Mouse (Mus musculus): ENCODE measurements around the gene Fam166b. TPM values are rescaled to one million over a fixed set of nuclear protein-coding genes. Genes with fewer than 3 reads are reported as not detected.

Fam166b gene
- polyA plus RNA-seq, 1 experiment = 0.06 TPM

- no peak overlapping the region for H3ac ChIP-seq (ENCODE audit: control insufficient read depth, insufficient read length, low read depth)
- no peaks in the 10 kb centered on the region for H3K27me3 ChIP-seq (ENCODE audit: control insufficient read depth, insufficient read depth, insufficient read length)
- no peak overlapping the region for H3K4me3 ChIP-seq (ENCODE audit: insufficient read depth, poor library complexity, severe bottlenecking)
- TF ChIP-seq MYOG (IDR thresholded peaks at IDR 0.05; ENCODE audit: control insufficient read depth, extremely low read depth, insufficient read length) (no peak), MAX (IDR thresholded peaks at IDR 0.05) (no peak), CEBPB (IDR thresholded peaks at IDR 0.05; ENCODE audit: low read depth) (no peak), USF1 (IDR thresholded peaks at IDR 0.05; ENCODE audit: low read depth) (no peak), MYOD1 (IDR thresholded peaks at IDR 0.05; ENCODE audit: control insufficient read depth, insufficient read length, low read depth) (no peak)
- no peaks in the 10 kb centered on the region for H3K79me3 ChIP-seq (ENCODE audit: low read depth)
- H3K36me3 ChIP-seq (ENCODE audit: control insufficient read depth, insufficient read depth) = no peaks in the 10 kb centered on the region
- H3K79me2 ChIP-seq (ENCODE audit: control insufficient read depth, insufficient read depth) = no peaks in the 10 kb centered on the region
Observed at GRCm38 (mm10) chr4:43466872-43467271, 37.9 kb upstream of the Fam166b start.

DNA sequence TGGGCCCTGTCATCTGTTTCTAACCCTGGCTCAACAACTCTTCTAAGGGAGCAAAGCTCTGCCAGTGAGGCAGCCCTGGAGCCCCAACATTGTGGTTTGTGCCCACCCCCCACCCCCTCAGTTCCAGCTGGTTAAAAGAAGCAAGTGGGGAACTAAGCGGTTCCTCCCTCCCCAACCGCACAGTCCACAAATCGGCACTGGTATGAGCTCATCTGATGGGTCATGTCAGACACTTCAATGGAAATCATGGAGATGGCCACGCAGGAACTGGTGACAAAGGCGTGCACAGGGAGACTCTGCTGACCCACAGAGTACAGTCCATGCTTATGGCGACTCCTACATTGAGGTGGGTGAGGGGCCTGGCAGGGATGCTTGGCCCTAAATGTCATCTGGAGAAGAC lies 37.0 kb upstream of the Fam166b start:
- no peak overlapping the region for H3K4me3 ChIP-seq (ENCODE audit: insufficient read depth, poor library complexity, severe bottlenecking)
- H3K79me3 ChIP-seq (ENCODE audit: low read depth) = no peaks in the 10 kb centered on the region
- no peak for TF ChIP-seq CTCF (IDR thresholded peaks at IDR 0.05; ENCODE audit: control insufficient read depth, insufficient read depth, insufficient read length)
- no peaks in the 10 kb centered on the region for H3K79me2 ChIP-seq (ENCODE audit: control insufficient read depth, insufficient read depth)
- H3ac ChIP-seq (ENCODE audit: control insufficient read depth, insufficient read length, low read depth) = no peak overlapping the region
- H3K36me3 ChIP-seq (ENCODE audit: control insufficient read depth, insufficient read depth) = no peaks in the 10 kb centered on the region
- no peaks in the 10 kb centered on the region for H3K27me3 ChIP-seq (ENCODE audit: control insufficient read depth, insufficient read depth, insufficient read length)

GRCm38 (mm10) chr4:43463102-43463501 lies 34.2 kb upstream of the Fam166b start:
- no peaks in the 10 kb centered on the region for H3K36me3 ChIP-seq (ENCODE audit: control insufficient read depth, insufficient read depth)
- H3ac ChIP-seq (ENCODE audit: control insufficient read depth, insufficient read length, low read depth) = no peak overlapping the region
- TF ChIP-seq MYOG (IDR thresholded peaks at IDR 0.05; ENCODE audit: control insufficient read depth, extremely low read depth, insufficient read length) = no peak
- no peak for TF ChIP-seq MAX (IDR thresholded peaks at IDR 0.05)
- no peak for TF ChIP-seq CEBPB (IDR thresholded peaks at IDR 0.05; ENCODE audit: low read depth)
- TF ChIP-seq FOSL1 (IDR thresholded peaks at IDR 0.05; ENCODE audit: insufficient read depth, low read length, poor library complexity, severe bottlenecking) = no peak
- TF ChIP-seq CTCF (IDR thresholded peaks at IDR 0.05; ENCODE audit: control insufficient read depth, insufficient read depth, insufficient read length) = no peak
- TF ChIP-seq MYOD1 (IDR thresholded peaks at IDR 0.05; ENCODE audit: control insufficient read depth, insufficient read length, low read depth) = no peak
- no peak for TF ChIP-seq USF1 (IDR thresholded peaks at IDR 0.05; ENCODE audit: low read depth)
- H3K4me3 ChIP-seq (ENCODE audit: insufficient read depth, poor library complexity, severe bottlenecking) = no peak overlapping the region
- H3K27me3 ChIP-seq (ENCODE audit: control insufficient read depth, insufficient read depth, insufficient read length) = no peaks in the 10 kb centered on the region
- H3K79me2 ChIP-seq (ENCODE audit: control insufficient read depth, insufficient read depth) = no peaks in the 10 kb centered on the region
- no peaks in the 10 kb centered on the region for H3K79me3 ChIP-seq (ENCODE audit: low read depth)

DNA sequence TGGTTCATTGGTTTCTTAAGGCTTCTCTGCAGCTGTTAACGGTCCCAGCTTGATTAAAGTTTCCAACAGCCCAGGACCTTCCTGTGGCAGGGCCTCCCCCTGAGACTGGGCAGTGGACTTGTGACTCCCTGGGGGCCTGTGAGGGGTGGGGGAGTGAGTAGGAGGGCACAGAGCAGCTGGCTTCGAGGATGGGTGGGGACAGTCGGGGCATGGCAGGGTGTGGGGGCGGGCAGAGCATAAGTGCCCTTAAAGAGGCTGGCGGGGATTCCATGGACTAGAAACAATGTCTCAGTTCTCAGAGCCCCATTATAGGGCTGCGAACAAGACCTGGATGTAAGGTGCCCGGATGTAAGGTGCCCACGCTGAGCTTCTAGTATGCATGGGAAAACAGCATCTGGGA lies 28.2 kb upstream of the Fam166b start:
- H3ac ChIP-seq (ENCODE audit: control insufficient read depth, insufficient read length, low read depth) = no peak overlapping the region
- no peak overlapping the region for H3K4me3 ChIP-seq (ENCODE audit: insufficient read depth, poor library complexity, severe bottlenecking)
- TF ChIP-seq CTCF (IDR thresholded peaks at IDR 0.05; ENCODE audit: control insufficient read depth, insufficient read depth, insufficient read length) (no peak), MYOD1 (IDR thresholded peaks at IDR 0.05; ENCODE audit: control insufficient read depth, insufficient read length, low read depth) (no peak), MAX (IDR thresholded peaks at IDR 0.05) (no peak), USF1 (IDR thresholded peaks at IDR 0.05; ENCODE audit: low read depth) (no peak), MYOG (IDR thresholded peaks at IDR 0.05; ENCODE audit: control insufficient read depth, extremely low read depth, insufficient read length) (no peak), FOSL1 (IDR thresholded peaks at IDR 0.05; ENCODE audit: insufficient read depth, low read length, poor library complexity, severe bottlenecking) (no peak), CEBPB (IDR thresholded peaks at IDR 0.05; ENCODE audit: low read depth) (no peak)
- peaks cover 4% of the 10 kb centered on the region for H3K27me3 ChIP-seq (ENCODE audit: control insufficient read depth, insufficient read depth, insufficient read length)
- H3K79me3 ChIP-seq (ENCODE audit: low read depth) = no peaks in the 10 kb centered on the region
- no peaks in the 10 kb centered on the region for H3K79me2 ChIP-seq (ENCODE audit: control insufficient read depth, insufficient read depth)
- H3K36me3 ChIP-seq (ENCODE audit: control insufficient read depth, insufficient read depth) = no peaks in the 10 kb centered on the region

DNA sequence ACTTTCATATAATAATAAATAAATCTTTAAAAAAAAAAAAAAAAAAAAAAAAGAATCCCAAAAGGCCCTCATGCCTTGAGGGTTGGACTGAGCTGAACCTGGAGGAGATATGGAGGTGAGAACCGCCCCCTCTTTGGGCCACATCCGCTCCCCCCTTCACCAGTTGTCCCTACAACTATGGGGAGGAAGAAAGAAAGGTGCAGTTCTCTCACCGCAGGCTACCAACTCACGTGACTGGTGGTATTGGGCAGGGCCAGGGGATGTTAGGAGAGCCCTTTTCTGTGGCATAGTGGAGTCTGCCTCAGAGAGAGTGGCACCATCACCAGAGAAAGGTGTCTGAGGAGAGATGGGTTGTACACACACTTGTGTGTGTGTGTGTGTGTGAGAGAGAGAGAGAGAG lies 27.5 kb upstream of the Fam166b start:
- H3ac ChIP-seq (ENCODE audit: control insufficient read depth, insufficient read length, low read depth) = no peak overlapping the region
- TF ChIP-seq CEBPB (IDR thresholded peaks at IDR 0.05; ENCODE audit: low read depth) (no peak), FOSL1 (IDR thresholded peaks at IDR 0.05; ENCODE audit: insufficient read depth, low read length, poor library complexity, severe bottlenecking) (no peak), MYOG (IDR thresholded peaks at IDR 0.05; ENCODE audit: control insufficient read depth, extremely low read depth, insufficient read length) (no peak), USF1 (IDR thresholded peaks at IDR 0.05; ENCODE audit: low read depth) (no peak), MYOD1 (IDR thresholded peaks at IDR 0.05; ENCODE audit: control insufficient read depth, insufficient read length, low read depth) (no peak), CTCF (IDR thresholded peaks at IDR 0.05; ENCODE audit: control insufficient read depth, insufficient read depth, insufficient read length) (no peak), MAX (IDR thresholded peaks at IDR 0.05) (no peak)
- no peaks in the 10 kb centered on the region for H3K36me3 ChIP-seq (ENCODE audit: control insufficient read depth, insufficient read depth)
- H3K4me3 ChIP-seq (ENCODE audit: insufficient read depth, poor library complexity, severe bottlenecking) = no peak overlapping the region
- peaks cover 4% of the 10 kb centered on the region for H3K27me3 ChIP-seq (ENCODE audit: control insufficient read depth, insufficient read depth, insufficient read length)
- no peaks in the 10 kb centered on the region for H3K79me2 ChIP-seq (ENCODE audit: control insufficient read depth, insufficient read depth)
- no peaks in the 10 kb centered on the region for H3K79me3 ChIP-seq (ENCODE audit: low read depth)

DNA sequence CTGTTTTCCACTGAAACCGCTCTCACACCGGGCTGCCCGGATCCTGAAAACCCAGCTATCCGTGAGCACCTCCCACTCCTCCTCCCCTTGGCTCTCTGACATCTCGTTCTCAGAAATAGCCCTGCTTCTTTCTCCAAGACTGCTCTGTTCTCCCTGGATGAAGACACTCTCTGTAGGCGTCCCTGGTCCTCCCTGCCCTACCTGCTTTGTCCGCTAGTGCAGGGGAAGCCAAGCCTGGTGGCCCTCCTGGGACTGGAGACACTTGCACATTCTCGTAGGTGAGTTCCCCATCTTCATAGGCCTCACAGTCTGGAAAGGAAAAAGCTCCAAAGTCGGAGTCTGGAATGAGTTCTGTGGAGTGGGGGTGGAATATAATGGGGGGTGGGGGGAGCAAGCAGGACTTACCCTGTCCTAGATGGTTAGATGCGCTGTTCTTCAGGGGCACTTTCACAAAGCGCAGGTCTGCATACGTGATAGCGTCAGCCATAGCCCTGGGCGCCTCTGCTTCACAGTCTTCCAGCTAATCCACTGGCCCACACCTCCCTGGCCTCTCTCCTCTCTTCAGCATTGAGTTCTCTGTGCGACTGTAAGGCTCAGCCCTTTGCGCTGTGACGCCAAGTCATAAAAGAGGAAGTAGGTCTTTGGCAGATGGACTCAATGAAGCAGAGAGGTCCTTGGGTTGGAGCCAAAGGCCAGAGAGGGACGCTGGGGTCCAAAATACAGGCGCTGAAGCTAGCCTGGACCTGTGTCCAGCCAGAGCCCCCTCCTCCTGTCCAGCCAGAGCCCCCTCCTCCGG lies 25.3 kb upstream of the Fam166b start, which contains the start of gene Cd72:
Cd72 (minus strand) TSS at position 588 of the 796 bp plus-strand sequence.
- no peak for TF ChIP-seq CEBPB (IDR thresholded peaks at IDR 0.05; ENCODE audit: low read depth)
- TF ChIP-seq FOSL1 (IDR thresholded peaks at IDR 0.05; ENCODE audit: insufficient read depth, low read length, poor library complexity, severe bottlenecking) = no peak
- no peak for TF ChIP-seq MYOD1 (IDR thresholded peaks at IDR 0.05; ENCODE audit: control insufficient read depth, insufficient read length, low read depth)
- TF ChIP-seq USF1 (IDR thresholded peaks at IDR 0.05; ENCODE audit: low read depth) = no peak
- TF ChIP-seq MYOG (IDR thresholded peaks at IDR 0.05; ENCODE audit: control insufficient read depth, extremely low read depth, insufficient read length) = no peak
- no peak for TF ChIP-seq CTCF (IDR thresholded peaks at IDR 0.05; ENCODE audit: control insufficient read depth, insufficient read depth, insufficient read length)
- TF ChIP-seq MAX (IDR thresholded peaks at IDR 0.05) = no peak
- H3K79me3 ChIP-seq (ENCODE audit: low read depth) = no peaks in the 10 kb centered on the region
- H3K79me2 ChIP-seq (ENCODE audit: control insufficient read depth, insufficient read depth) = no peaks in the 10 kb centered on the region
- H3K27me3 ChIP-seq (ENCODE audit: control insufficient read depth, insufficient read depth, insufficient read length) = peaks cover 4% of the 10 kb centered on the region
- no peak within 1 kb of the TSS for H3K4me3 ChIP-seq (ENCODE audit: insufficient read depth, poor library complexity, severe bottlenecking)
- H3ac ChIP-seq (ENCODE audit: control insufficient read depth, insufficient read length, low read depth) = no peak within 1 kb of the TSS
- no peaks in the 10 kb centered on the region for H3K36me3 ChIP-seq (ENCODE audit: control insufficient read depth, insufficient read depth)
